Mouse (Mus musculus): ENCODE measurements around the gene Sdsl. TPM values are rescaled to one million over a fixed set of nuclear protein-coding genes. Genes with fewer than 3 reads are reported as not detected.
"Not testable (repeated sequence)": the region's sequence is repeated elsewhere in the genome, so short reads cannot be mapped to it uniquely, and the experiment has no call there.

Gene Sdsl
- total RNA-seq (2021) = 1 to 10 TPM; 2.4 to 3.7 TPM

DNA sequence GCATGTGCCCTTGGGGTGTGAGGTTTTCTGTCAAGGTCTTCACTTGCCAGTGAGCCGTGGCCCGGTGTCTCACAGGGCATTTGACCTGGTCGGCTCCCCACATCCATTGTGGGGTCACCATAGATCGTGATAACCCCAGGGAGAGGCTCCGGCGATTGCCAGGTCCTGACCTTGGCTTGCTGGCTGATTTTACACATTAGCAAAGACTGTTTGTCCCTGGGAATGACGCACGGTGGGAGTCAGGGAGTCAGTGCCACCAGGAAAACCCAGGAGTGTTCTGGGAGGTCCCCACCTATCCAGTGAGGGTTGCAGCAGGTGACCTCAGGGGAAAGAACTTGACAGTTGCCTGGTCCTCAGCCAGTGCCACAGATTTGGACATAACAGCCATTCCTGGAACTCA lies at the start of gene Sdsl:
TSS of gene Sdsl (minus strand) at position 41 of the 400 bp plus-strand sequence.
- intact Hi-C loops (cut with DNase I) = no loop called here
- DNase-seq = no peak

- intact Hi-C loops (cut with DNase I) = no loop called here
- DNase-seq = no peak
Observed at GRCm38 (mm10) chr5:120517552-120517951, 44.9 kb upstream of the Sdsl start.

DNA sequence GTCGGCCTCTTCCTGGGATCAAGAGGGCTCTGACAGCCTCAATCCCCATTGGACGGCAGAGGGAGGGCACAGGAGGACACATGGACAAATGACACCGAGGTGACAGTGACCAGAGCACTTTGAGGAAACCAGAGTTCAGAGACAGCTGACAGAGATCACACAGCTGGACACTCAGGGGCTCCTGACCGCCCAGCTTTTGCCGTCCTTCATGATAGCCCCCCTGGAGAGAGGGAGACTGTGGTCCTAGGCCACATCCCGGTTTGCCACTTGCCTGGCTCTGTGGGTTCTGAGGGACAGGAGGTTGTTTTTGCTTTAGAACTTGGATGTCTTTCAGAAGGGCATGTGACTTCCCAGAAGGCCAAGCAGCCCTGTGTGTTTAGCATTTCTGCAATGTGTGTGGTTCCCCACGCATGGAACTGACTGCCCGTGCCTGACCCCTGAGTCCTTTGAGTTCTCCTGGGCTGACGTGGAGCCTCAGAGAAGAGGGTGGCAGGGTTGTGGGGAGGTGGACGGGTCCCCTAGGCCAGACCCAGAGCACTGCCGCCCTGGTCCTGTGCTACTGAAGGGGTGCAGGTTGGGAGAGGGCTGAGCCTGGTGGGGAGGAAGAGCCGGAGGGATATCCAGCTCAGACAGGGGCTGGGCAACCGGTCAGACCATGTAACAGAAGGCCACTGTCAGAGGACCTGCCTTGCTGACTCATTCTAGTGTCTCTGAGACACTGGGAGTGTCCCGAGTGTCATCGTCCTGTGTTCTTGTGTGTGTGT lies 43.8 kb upstream of the Sdsl start:
- no peak for DNase-seq
- intact Hi-C loops (cut with DNase I) = no loop called here

DNA sequence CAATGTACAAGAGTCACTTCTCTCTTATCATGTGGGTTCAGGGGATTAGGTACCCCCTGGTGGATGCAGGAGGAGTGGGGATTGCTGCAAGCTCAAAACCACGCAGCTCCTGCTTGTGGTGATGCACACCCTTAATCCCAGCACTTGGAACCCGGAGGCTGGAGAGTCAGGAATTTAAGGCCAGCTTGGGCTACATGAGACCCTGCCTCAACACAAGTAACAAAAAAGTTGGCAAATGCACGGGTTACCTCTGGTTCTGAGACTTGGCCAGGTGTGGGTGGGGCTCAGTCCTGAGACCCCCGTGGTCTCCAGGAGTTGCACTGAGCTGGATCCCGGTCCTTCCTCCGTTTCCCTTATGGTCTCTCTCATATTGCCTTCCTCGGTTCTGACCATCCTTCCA lies 42.8 kb upstream of the Sdsl start:
- intact Hi-C loops (cut with DNase I) = no loop called here
- DNase-seq = no peak

GRCm38 (mm10) chr5:120514754-120515153 lies 42.1 kb upstream of the Sdsl start:
- peak; percentile 59 for DNase-seq
- intact Hi-C loops (cut with DNase I) = loop anchor here (5.0 kb wide), 1 partner anchor 88 kb away; no protein-coding TSS in a partner anchor

- intact Hi-C loops (cut with DNase I) = loop anchor here (5.0 kb wide), 1 partner anchor 88 kb away; no protein-coding TSS in a partner anchor
- DNase-seq = no peak
Observed at GRCm38 (mm10) chr5:120514031-120514677, 41.5 kb upstream of the Sdsl start.

GRCm38 (mm10) chr5:120512911-120513555 lies 40.4 kb upstream of the Sdsl start:
- DNase-seq = no peak
- intact Hi-C loops (cut with DNase I) = loop anchor here (5.0 kb wide), 1 partner anchor 89 kb away; no protein-coding TSS in a partner anchor

- intact Hi-C loops (cut with DNase I) = loop anchor here (5.0 kb wide), 1 partner anchor 91 kb away; no protein-coding TSS in a partner anchor
- DNase-seq = no peak
Observed at GRCm38 (mm10) chr5:120511643-120512220, 39.1 kb upstream of the Sdsl start.

- peak; percentile 93 for DNase-seq
- intact Hi-C loops (cut with DNase I) = loop anchor here (5.0 kb wide), 1 partner anchor 91 kb away; no protein-coding TSS in a partner anchor
Observed at GRCm38 (mm10) chr5:120510982-120511642, 38.5 kb upstream of the Sdsl start, which contains the start of gene Slc8b1. Gene Slc8b1, plus strand, starts transcription at chr5:120511168.

GRCm38 (mm10) chr5:120507311-120507710 lies 34.7 kb upstream of the Sdsl start:
- intact Hi-C loops (cut with DNase I) = no loop called here
- no peak for DNase-seq

DNA sequence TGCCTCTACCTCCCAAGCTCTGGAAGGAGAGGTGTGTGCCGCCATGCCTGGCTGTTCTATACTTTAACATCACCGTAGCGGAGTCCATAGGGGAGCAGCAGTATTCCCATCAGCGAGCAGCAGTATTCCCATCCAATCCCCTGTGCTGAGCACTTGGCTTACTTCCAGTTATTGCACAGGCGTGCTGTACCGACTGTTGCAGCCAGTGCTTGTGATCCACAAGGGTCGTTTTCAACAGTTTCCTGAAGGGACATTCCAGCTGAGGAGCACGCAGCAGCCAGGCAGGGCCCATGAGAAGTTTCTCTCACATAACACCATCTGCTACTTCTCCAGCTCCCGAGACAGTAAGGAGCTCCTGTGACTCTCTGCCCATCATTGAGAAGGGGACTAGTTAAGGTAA lies 33.9 kb upstream of the Sdsl start:
- DNase-seq = no peak
- intact Hi-C loops (cut with DNase I) = no loop called here

GRCm38 (mm10) chr5:120505781-120506180 lies 33.2 kb upstream of the Sdsl start:
- DNase-seq = no peak
- intact Hi-C loops (cut with DNase I) = no loop called here

- intact Hi-C loops (cut with DNase I) = no loop called here
Observed at GRCm38 (mm10) chr5:120505368-120505767, 32.8 kb upstream of the Sdsl start.

DNA sequence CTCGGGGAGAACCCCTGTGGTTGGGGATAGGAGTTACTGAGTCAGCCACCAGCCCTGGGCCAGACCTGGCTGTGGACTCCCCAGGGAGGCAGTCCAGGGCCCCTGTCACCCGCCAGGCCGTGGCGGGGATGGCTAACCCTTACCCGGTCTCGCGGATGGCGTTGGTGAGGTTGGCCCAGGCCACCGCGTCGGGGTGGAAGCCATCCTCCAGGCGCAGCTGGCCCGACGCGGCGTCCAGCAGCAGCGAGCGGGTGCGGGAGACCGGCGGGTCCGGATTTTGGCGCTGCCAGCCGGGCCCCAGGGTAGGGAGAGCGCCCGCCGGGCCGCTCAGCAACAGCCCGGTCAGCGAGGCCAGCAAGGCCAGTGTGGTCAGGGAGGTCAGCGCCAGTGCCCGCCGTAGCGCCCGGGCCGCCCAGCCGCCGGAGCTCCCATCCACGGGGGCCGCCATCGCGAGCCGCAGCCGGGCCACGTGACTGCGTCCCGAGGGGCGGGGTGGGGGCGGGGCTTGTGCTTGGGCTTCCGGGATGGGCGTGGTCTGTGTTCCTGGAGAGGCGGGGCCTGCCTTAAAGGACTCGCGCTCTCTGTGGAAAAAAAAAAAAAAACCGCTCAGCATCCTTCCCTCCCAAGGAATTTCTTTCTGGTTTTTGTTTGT lies 30.7 kb upstream of the Sdsl start, which contains the start of gene Plbd2:
TSS of gene Plbd2 (minus strand) at position 482 of the 652 bp plus-strand sequence.
- intact Hi-C loops (cut with DNase I) = no loop called here
- DNase-seq = peak; percentile 96

More at GRCm38 (mm10) chr5:120505368-120505767, 32.8 kb upstream of the Sdsl start:
- peak; percentile 73 for DNase-seq

- DNase-seq = no peak
- intact Hi-C loops (cut with DNase I) = no loop called here
Observed at GRCm38 (mm10) chr5:120502675-120503143, 30.1 kb upstream of the Sdsl start.

- intact Hi-C loops (cut with DNase I) = no loop called here
- DNase-seq = peak; percentile 54
Observed at GRCm38 (mm10) chr5:120502147-120502621, 29.6 kb upstream of the Sdsl start.

DNA sequence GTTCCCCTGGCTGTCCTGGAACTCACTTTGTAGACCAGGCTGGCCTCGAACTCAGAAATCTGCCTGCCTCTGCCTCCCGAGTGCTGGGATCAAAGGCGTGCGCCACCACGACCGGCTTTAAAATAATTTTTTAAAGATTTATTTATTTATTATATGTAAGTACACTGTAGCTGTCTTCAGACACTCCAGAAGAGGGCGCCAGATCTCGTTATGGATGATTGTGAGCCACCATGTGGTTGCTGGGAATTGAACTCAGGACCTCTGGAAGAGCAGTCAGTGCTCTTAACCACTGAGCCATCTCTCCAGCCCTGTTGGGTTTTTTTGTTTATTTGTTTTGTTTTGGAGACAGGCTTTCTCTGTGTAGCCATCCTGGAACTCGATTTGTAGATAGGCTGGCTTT lies 28.0 kb upstream of the Sdsl start:
- intact Hi-C loops (cut with DNase I); DNase-seq: not testable (repeated sequence)

DNA sequence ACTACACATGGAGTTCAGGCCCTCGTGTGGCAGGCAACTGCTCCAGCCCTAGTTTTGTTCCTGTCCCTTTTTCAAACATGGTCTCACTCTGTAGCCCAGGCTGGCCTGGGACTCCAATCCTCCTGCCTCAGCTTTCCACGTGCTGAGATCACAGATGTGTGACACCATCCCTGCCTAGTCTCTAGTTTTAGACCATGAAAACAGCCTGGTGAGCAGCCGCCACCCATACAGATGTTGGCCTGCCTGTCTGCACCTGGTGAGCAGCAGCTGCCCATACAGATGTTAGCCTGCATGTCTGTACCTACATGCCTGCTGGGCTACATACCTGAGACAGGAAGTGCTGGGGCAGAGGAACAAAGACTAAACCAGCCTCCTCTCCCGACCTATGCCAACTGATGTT lies 26.6 kb upstream of the Sdsl start:
- intact Hi-C loops (cut with DNase I) = no loop called here
- no peak for DNase-seq

DNA sequence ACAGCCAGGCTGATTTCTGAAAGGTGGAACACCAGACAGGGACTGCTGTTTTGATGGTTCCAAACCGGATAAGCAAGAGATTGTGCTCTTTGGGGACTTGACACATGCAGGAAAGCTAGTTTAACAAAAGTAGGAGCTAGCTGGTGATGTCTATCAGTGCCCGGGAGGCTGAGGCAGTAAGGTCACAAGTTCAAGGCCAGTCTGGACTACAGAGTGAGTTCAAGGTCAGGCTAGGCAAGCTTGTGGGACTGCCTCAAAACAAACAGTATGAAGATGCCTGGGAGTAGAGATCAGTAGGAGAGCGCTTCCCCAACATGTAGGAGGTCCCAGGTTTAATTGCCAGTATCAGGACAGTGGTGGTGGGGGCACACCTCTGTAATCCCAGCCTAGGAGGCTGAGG lies 24.5 kb upstream of the Sdsl start:
- intact Hi-C loops (cut with DNase I) = no loop called here
- no peak for DNase-seq
